ENCODE assay signal across 25 mouse cellular contexts in the genomic region with DNA sequence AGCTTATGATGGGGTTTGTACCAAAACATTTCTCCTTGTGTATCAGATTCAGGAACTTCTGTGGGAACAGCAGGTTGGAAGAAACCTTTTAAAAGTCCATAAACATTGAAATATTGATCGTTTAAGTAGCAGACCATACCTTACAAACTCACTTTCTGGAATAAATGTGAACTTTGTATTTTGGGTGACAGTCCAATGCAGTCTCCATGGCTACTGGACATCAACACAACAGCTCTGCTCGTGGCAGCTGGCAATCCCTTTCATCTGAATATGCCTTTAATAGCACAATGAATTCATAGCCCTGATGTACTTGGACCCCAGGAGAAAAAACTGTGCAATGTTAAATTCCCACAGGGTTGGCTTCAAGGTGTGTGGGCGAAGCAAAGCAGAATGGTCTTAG.
DNase-seq lines count a peak whose midpoint lies in the region; ATAC-seq and TF ChIP-seq lines count a peak whose summit lies in the region.
"Had no signal": no experiment of that assay in that cellular context is flagged by ENCODE, and none has a peak within 500 bp of the region (broad histone marks: within the 10 kb centered on the region; RNA-seq: fewer than 3 reads in every experiment).

No protein-coding gene starts in this region.

- 0 out of 2 replicates have a peak overlapping the region, but pooled peaks have one; percentile 30 for H3K27ac ChIP-seq in forebrain, postnatal 0 days (ENCODE audit: low read depth, low read length)
- no peak overlapping the region for H3K27ac ChIP-seq in forebrain, embryonic 10.5 days
- peak overlapping the region; percentile 71 for H3K27ac ChIP-seq in left cerebral cortex, adult 2 months
- no peak overlapping the region for H3K27ac ChIP-seq in midbrain, postnatal 0 days (ENCODE audit: low read depth, low read length)
- H3K27ac ChIP-seq in midbrain, embryonic 14.5 days (replicated peaks; ENCODE audit: low read depth, low read length): no peak overlapping the region
- H3K27ac ChIP-seq: heart, embryonic 10.5 days; heart, embryonic 15.5 days; hindbrain, embryonic 12.5 days; limb, embryonic 12.5 days; liver, embryonic 14.5 days; neural tube, embryonic 13.5 days had no signal

- H3K4me1 ChIP-seq in forebrain, postnatal 0 days (ENCODE audit: insufficient read depth): peaks cover 21% of the 10 kb centered on the region
- peaks cover 4% of the 10 kb centered on the region; the same call in 1 of the 2 replicates for H3K4me1 ChIP-seq in forebrain, embryonic 10.5 days
- 0 out of 2 replicates have a peak, but pooled peaks cover 6% of the 10 kb centered on the region for H3K4me1 ChIP-seq in midbrain, postnatal 0 days (ENCODE audit: insufficient read depth, low read length)
- H3K4me1 ChIP-seq in midbrain, embryonic 14.5 days (ENCODE audit: control insufficient read depth, insufficient read depth, low read length): no peaks in the 10 kb centered on the region
- H3K4me1 ChIP-seq: limb, embryonic 12.5 days had no signal

- H3K27me3 ChIP-seq in forebrain, postnatal 0 days (ENCODE audit: insufficient read depth, low read length): no peaks in the 10 kb centered on the region
- no peaks in the 10 kb centered on the region for H3K27me3 ChIP-seq in forebrain, embryonic 10.5 days (ENCODE audit: poor library complexity, severe bottlenecking)
- H3K27me3 ChIP-seq in midbrain, postnatal 0 days (ENCODE audit: insufficient read depth, low read length): no peaks in the 10 kb centered on the region
- no peaks in the 10 kb centered on the region for H3K27me3 ChIP-seq in midbrain, embryonic 14.5 days (ENCODE audit: control insufficient read depth, insufficient read depth, low read length)
- H3K27me3 ChIP-seq: heart, embryonic 15.5 days; hindbrain, embryonic 12.5 days; limb, embryonic 12.5 days; neural tube, embryonic 13.5 days had no signal

- no peak for ATAC-seq in forebrain, postnatal 0 days
- no peak for ATAC-seq in midbrain, postnatal 0 days (ENCODE audit: low FRiP score)
- no peak for ATAC-seq in midbrain, embryonic 14.5 days (ENCODE audit: low FRiP score, low TSS enrichment)
- ATAC-seq: activated CD4-positive, CD25-positive, alpha-beta regulatory T cell, adult 4 months had no signal

- no peak for DNase-seq in forebrain, postnatal 0 days
- no peak for DNase-seq in forebrain, embryonic 10.5 days (ENCODE audit: extremely low spot score, low spot score)
- DNase-seq in left cerebral cortex, adult 2 months (ENCODE audit: extremely low spot score in 1 of 2, low spot score in 2 of 2): no peak
- no peak for DNase-seq in left cerebral cortex, postnatal 36 days (ENCODE audit: low spot score in 2 of 2)
- peak; percentile 15 for DNase-seq in midbrain, postnatal 0 days (ENCODE audit: low spot score)
- DNase-seq in midbrain, embryonic 14.5 days: no peak
- no peak for DNase-seq in Muller cell, postnatal 12 days (ENCODE audit: inconsistent ontology term)
- DNase-seq: adrenal gland, adult 2 months; adrenal gland, postnatal 36 days; cerebellum, adult 18-20 months; cerebellum, postnatal 10 days; gastrocnemius, postnatal 14 days; heart, postnatal 36 days; kidney, adult 18-20 months; kidney, postnatal 36 days; layer of hippocampus, postnatal 36 days; lung, postnatal 14 days had no signal

- no peaks in the 10 kb centered on the region for H3K36me3 ChIP-seq in forebrain, postnatal 0 days (ENCODE audit: insufficient read depth)
- H3K36me3 ChIP-seq in forebrain, embryonic 10.5 days (replicated peaks): no peaks in the 10 kb centered on the region
- no peaks in the 10 kb centered on the region for H3K36me3 ChIP-seq in midbrain, postnatal 0 days (ENCODE audit: insufficient read depth, low read length)
- H3K36me3 ChIP-seq in midbrain, embryonic 14.5 days (ENCODE audit: control insufficient read depth, insufficient read depth, low read length): no peaks in the 10 kb centered on the region
- H3K36me3 ChIP-seq: heart, embryonic 10.5 days; heart, embryonic 15.5 days; hindbrain, embryonic 12.5 days; limb, embryonic 12.5 days; neural tube, embryonic 13.5 days had no signal

- intact Hi-C loops in left cerebral cortex, adult 2 months (cut with DNase I): no loop called here
- intact Hi-C loops in left cerebral cortex, postnatal 36 days (cut with DNase I): no loop called here

- no peaks in the 10 kb centered on the region for H3K9me3 ChIP-seq in forebrain, postnatal 0 days (ENCODE audit: low read length)
- H3K9me3 ChIP-seq in forebrain, embryonic 10.5 days: no peaks in the 10 kb centered on the region
- H3K9me3 ChIP-seq in midbrain, postnatal 0 days (ENCODE audit: low read length): no peaks in the 10 kb centered on the region
- H3K9me3 ChIP-seq in midbrain, embryonic 14.5 days (ENCODE audit: control insufficient read depth, low read length): no peaks in the 10 kb centered on the region
- H3K9me3 ChIP-seq: heart, embryonic 10.5 days; heart, embryonic 15.5 days; hindbrain, embryonic 12.5 days; limb, embryonic 12.5 days; neural tube, embryonic 13.5 days had no signal

- WGBS in forebrain, postnatal 0 days: 47% methylated on average over 3 of the region's 3 CpGs
- 73% methylated on average over 3 of the region's 3 CpGs for WGBS in forebrain, embryonic 10.5 days
- 55% methylated on average over 3 of the region's 3 CpGs for WGBS in midbrain, postnatal 0 days
- whole genome bisulfite sequencing in midbrain, embryonic 14.5 days: 66% methylated on average over 3 of the region's 3 CpGs

- no peak for TF ChIP-seq CTCF in forebrain, postnatal 0 days (IDR thresholded peaks at IDR 0.05; ENCODE audit: low read depth)
- TF ChIP-seq CTCF in left cerebral cortex, adult 2 months (IDR thresholded peaks at IDR 0.05): no peak
- no peak for TF ChIP-seq CTCF in midbrain, postnatal 0 days (IDR thresholded peaks at IDR 0.05)

- no peak overlapping the region for H3K4me2 ChIP-seq in forebrain, postnatal 0 days (ENCODE audit: low read depth)
- no peak overlapping the region for H3K4me2 ChIP-seq in midbrain, postnatal 0 days (ENCODE audit: low read depth, low read length, poor library complexity, severe bottlenecking)
- no peak overlapping the region for H3K4me2 ChIP-seq in midbrain, embryonic 14.5 days (ENCODE audit: low read length)
- H3K4me2 ChIP-seq: heart, embryonic 15.5 days; limb, embryonic 12.5 days; lung, embryonic 14.5 days; neural tube, embryonic 13.5 days had no signal

- H3K4me3 ChIP-seq in forebrain, postnatal 0 days (ENCODE audit: low read depth, low read length): no peak overlapping the region
- H3K4me3 ChIP-seq in forebrain, embryonic 10.5 days: no peak overlapping the region
- no peak overlapping the region for H3K4me3 ChIP-seq in left cerebral cortex, adult 2 months
- no peak overlapping the region for H3K4me3 ChIP-seq in midbrain, postnatal 0 days (ENCODE audit: low read depth, low read length)
- no peak overlapping the region for H3K4me3 ChIP-seq in midbrain, embryonic 14.5 days (replicated peaks; ENCODE audit: low read depth, low read length)
- H3K4me3 ChIP-seq: heart, embryonic 10.5 days; heart, embryonic 15.5 days; hindbrain, embryonic 12.5 days; limb, embryonic 12.5 days; neural tube, embryonic 13.5 days had no signal

- no peak overlapping the region for H3K9ac ChIP-seq in forebrain, postnatal 0 days
- H3K9ac ChIP-seq in midbrain, postnatal 0 days (replicated peaks; ENCODE audit: low read length, poor library complexity, severe bottlenecking): no peak overlapping the region
- no peak overlapping the region for H3K9ac ChIP-seq in midbrain, embryonic 14.5 days (replicated peaks; ENCODE audit: low read length)
- H3K9ac ChIP-seq: heart, embryonic 15.5 days; hindbrain, embryonic 12.5 days; limb, embryonic 12.5 days; liver, embryonic 14.5 days; lung, embryonic 14.5 days; neural tube, embryonic 13.5 days had no signal

Comparison
In these comparisons a context has a peak if more than half of its experiments do, and no peak if none do; other contexts are left out.
1. H3K27ac ChIP-seq: peak in forebrain, postnatal 0 days (single experiment) and left cerebral cortex, adult 2 months (single experiment); none in forebrain, embryonic 10.5 days (single experiment), midbrain, postnatal 0 days (single experiment) and midbrain, embryonic 14.5 days (single experiment).